Mouse (Mus musculus) ES-Bruce4 (cell line): ENCODE data around the gene Nobox. TPM values are rescaled to one million over a fixed set of nuclear protein-coding genes. Genes with fewer than 3 reads are reported as not detected.
A peak's percentile ranks its signal among the peaks of the same experiment; 100 is the strongest.

ENCODE experiments used
- H3K27ac ChIP-seq: 2 replicates; pipeline ENCODE4 v1.5.1; 2012; ENCODE audit warnings: low read length, inconsistent platforms; ENCODE audit not compliant: insufficient read depth
- H3K27me3 ChIP-seq: 2 replicates; pipeline ENCODE4 v1.6.1; 2012; ENCODE audit warnings: mild to moderate bottlenecking, low read length, inconsistent platforms; ENCODE audit not compliant: control insufficient read depth, poor library complexity, insufficient read depth, severe bottlenecking
- H3K36me3 ChIP-seq: 2 replicates; pipeline ENCODE4 v1.6.1; 2012; ENCODE audit warnings: inconsistent platforms, mild to moderate bottlenecking, low read length, moderate library complexity; ENCODE audit not compliant: control insufficient read depth, poor library complexity, insufficient read depth, severe bottlenecking
- H3K4me1 ChIP-seq: one replicate; pipeline ENCODE4 v1.8.1; 2011; ENCODE audit warnings: low read length; ENCODE audit not compliant: control insufficient read depth, insufficient read depth
- H3K4me3 ChIP-seq: 2 replicates; pipeline ENCODE4 v1.5.1; 2011; ENCODE audit warnings: low read depth, mild to moderate bottlenecking, low read length
- H3K9ac ChIP-seq: 2 replicates; pipeline ENCODE4 v1.6.1; 2012; ENCODE audit warnings: low read depth, mild to moderate bottlenecking, inconsistent platforms; ENCODE audit not compliant: poor library complexity, severe bottlenecking
- H3K9me3 ChIP-seq: replicated peaks from 2 replicates; pipeline ENCODE4 v1.6.1; 2012; ENCODE audit warnings: mild to moderate bottlenecking, low read length, inconsistent platforms; ENCODE audit not compliant: control insufficient read depth, poor library complexity, insufficient read depth, severe bottlenecking
- CTCF ChIP-seq: IDR thresholded peaks from one replicate; pipeline ENCODE4 v1.8.1; 2011; ENCODE audit warnings: low read depth, low read length
- EP300 ChIP-seq: IDR thresholded peaks from 2 replicates; pipeline ENCODE4 v1.6.1; 2011; ENCODE audit warnings: low read depth, low read length; ENCODE audit not compliant: insufficient read depth
- POLR2A ChIP-seq: IDR thresholded peaks from one replicate; pipeline ENCODE4 v1.8.1; 2011; ENCODE audit warnings: low read length; ENCODE audit not compliant: insufficient read depth
- polyA plus RNA-seq: library from polyadenylated mRNA; stranded (reverse); fragments of >200 nt; gene quantifications from 2 replicates; pipeline ENCODE4 v1.2.4, GENCODE M21; 2011; ENCODE audit warnings: low read depth; ENCODE audit not compliant: missing spikeins, insufficient read depth, insufficient read length

Nobox gene
- polyA plus RNA-seq, result 0.37 TPM in 1 of 2 replicates, not detected in the other

GRCm38 (mm10) chr6:43309454-43309853 is at the start of gene Nobox:
Gene Nobox (minus strand): TSS chr6:43309554.
- Histone ChIP-seq H3K4me3 (peak within 1 kb of the TSS; percentile 12), H3K9me3 (no peaks in the 10 kb centered on the region), H3K4me1 (no peaks in the 10 kb centered on the region), H3K27me3 (0 out of 2 replicates have a peak, but pooled peaks cover 2% of the 10 kb centered on the region), H3K9ac (no peak within 1 kb of the TSS), H3K36me3 (no peaks in the 10 kb centered on the region), H3K27ac (no peak within 1 kb of the TSS)
- no peak for TF ChIP-seq CTCF
- no peak for TF ChIP-seq EP300
- TF ChIP-seq POLR2A, result no peak

- no peaks in the 10 kb centered on the region for H3K9me3 ChIP-seq
- H3K27me3 ChIP-seq, result no peaks in the 10 kb centered on the region
- no peaks in the 10 kb centered on the region for H3K36me3 ChIP-seq
- H3K4me1 ChIP-seq, result no peaks in the 10 kb centered on the region
- H3K9ac ChIP-seq, result no peak overlapping the region
- H3K27ac ChIP-seq, result no peak overlapping the region
- no peak for TF ChIP-seq POLR2A
- no peak for TF ChIP-seq CTCF
- no peak for TF ChIP-seq EP300
- H3K4me3 ChIP-seq, result no peak overlapping the region
These were observed 45.3 kb upstream of the Nobox start for GRCm38 (mm10) chr6:43354562-43355241.

- H3K4me1 ChIP-seq, result no peaks in the 10 kb centered on the region
- H3K27me3 ChIP-seq, result no peaks in the 10 kb centered on the region
- H3K27ac ChIP-seq, result no peak overlapping the region
- TF ChIP-seq POLR2A, result no peak
- TF ChIP-seq EP300, result no peak
- TF ChIP-seq CTCF, result no peak
- no peak overlapping the region for H3K4me3 ChIP-seq
- H3K9me3 ChIP-seq, result no peaks in the 10 kb centered on the region
- no peak overlapping the region for H3K9ac ChIP-seq
- no peaks in the 10 kb centered on the region for H3K36me3 ChIP-seq
These were observed 44.1 kb upstream of the Nobox start for GRCm38 (mm10) chr6:43353446-43353845.

GRCm38 (mm10) chr6:43349083-43349482 is 39.7 kb upstream of the Nobox start:
- H3K36me3 ChIP-seq, result no peaks in the 10 kb centered on the region
- H3K4me3 ChIP-seq, result no peak overlapping the region
- H3K9me3 ChIP-seq, result no peaks in the 10 kb centered on the region
- no peak overlapping the region for H3K9ac ChIP-seq
- H3K27me3 ChIP-seq, result no peaks in the 10 kb centered on the region
- TF ChIP-seq CTCF (no peak), EP300 (no peak), POLR2A (no peak)
- no peaks in the 10 kb centered on the region for H3K4me1 ChIP-seq
- no peak overlapping the region for H3K27ac ChIP-seq

GRCm38 (mm10) chr6:43347637-43348036 is 38.3 kb upstream of the Nobox start:
- TF ChIP-seq EP300, result no peak
- TF ChIP-seq CTCF, result no peak
- no peak for TF ChIP-seq POLR2A

GRCm38 (mm10) chr6:43343006-43343405 is 33.7 kb upstream of the Nobox start:
- Histone ChIP-seq H3K36me3 (no peaks in the 10 kb centered on the region), H3K9ac (no peak overlapping the region), H3K4me1 (no peaks in the 10 kb centered on the region), H3K9me3 (no peaks in the 10 kb centered on the region), H3K27me3 (no peaks in the 10 kb centered on the region), H3K4me3 (no peak overlapping the region), H3K27ac (no peak overlapping the region)
- no peak for TF ChIP-seq CTCF
- no peak for TF ChIP-seq EP300
- no peak for TF ChIP-seq POLR2A

More at GRCm38 (mm10) chr6:43347637-43348036, 38.3 kb upstream of the Nobox start:
- no peak overlapping the region for H3K9ac ChIP-seq
- no peaks in the 10 kb centered on the region for H3K27me3 ChIP-seq
- no peak overlapping the region for H3K27ac ChIP-seq
- no peaks in the 10 kb centered on the region for H3K9me3 ChIP-seq
- no peaks in the 10 kb centered on the region for H3K4me1 ChIP-seq
- no peak overlapping the region for H3K4me3 ChIP-seq
- H3K36me3 ChIP-seq, result no peaks in the 10 kb centered on the region
